Mouse (Mus musculus) T-helper 2 cell (primary cell): ENCODE data around the gene Tbc1d19.

Experiments
- in situ Hi-C: fragments of 300-600 bp; cut with MboI, MseI; formaldehyde crosslinking; loops from one replicate; pipeline ENCODE4 v1.15.1; 2025; ENCODE audit warnings: high pct_unique_total_duplicates

The Tbc1d19 gene

DNA sequence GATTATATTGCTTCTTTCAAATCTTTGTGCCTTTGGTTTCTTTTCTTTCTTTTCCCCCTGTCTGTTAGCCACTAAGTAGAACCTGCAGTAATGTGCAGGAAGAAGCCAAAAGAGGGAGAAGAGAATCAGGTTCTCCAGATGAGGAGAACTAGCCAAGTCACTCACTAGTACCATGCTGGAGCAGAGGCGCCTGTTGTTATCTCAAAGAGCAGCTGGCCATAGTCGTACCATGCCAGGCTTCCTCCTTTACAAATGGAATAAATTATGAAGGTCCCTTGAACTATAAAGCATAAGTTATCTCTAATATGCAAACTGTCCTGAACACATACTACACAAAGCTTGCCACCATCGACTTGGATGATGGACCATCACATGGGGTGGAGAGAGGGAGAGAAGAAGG lies 99.8 kb downstream of the Tbc1d19 start:
- in situ Hi-C loops, result no loop called here

DNA sequence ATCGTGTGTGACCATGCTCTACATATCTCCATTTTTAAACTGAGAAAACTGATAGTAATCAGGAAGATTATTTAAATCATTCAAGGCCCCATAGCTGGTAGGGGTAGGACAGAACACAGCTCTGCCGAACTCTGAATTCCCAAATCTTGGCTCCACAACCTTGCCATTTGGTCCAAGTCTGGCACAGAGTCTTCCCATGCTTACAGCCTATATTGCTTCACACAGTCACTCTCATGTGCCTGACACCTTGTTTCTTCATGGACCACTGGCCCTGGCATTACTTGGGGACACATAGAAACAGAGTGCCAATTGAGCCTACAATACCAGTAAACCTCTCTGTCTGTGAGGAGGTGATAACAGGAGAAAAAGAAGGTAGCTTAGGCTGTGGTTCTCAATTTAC lies 111.0 kb downstream of the Tbc1d19 start:
- in situ Hi-C loops, result no loop called here

DNA sequence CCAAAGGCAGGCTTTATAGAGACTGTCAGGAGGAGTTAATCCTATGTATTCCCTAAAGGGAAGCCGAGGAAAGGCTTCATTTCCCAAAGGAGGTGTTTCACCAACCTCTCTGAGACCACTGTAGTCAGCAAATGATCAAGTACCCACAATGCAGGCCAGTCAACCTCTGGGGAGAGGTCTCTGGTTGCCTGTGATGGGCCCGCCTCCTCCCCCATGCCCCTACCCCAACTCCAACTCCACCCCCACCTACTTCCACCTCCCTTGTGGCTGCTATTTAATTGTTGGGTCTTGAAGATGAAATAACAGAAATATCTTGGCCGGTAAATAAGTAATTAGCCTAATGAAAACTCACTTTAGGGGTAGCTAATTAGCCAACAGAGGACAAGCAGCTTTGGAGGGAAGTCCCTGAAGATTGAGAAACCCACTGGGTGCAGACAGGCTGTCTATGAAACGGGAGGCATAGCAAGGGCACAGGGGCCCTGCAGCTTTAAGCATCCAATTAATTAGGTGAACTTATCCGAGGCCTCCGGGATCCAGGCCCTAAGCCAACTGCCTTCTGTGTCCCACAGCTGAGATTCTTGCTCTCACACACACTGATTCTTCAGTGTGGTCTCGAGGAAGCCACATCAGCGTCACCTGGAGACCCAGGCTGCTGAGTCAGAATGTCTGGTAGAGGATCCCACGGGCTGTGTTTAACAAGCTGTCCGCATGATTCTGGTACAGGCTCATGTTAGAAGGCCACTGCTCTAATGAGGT lies 112.9 kb downstream of the Tbc1d19 start:
- in situ Hi-C loops, result no loop called here

DNA sequence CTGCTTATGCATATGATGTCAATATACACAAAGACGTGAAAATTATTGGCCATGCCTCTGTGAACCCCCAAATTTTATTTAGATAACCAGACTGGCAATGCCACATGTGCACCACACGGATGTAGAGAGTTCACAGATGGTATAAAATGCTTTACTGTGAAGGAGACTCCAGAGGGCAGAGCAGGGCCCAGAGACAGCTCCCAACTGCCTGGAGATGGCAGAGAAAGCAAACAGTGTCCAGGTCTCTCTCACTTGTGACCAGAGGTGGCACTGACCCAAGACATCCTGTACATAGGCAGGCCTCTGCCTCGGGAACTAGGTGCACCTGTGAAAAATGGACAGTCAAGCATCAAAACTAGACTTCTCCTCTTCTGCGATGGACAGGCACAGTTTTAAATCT lies 114.6 kb downstream of the Tbc1d19 start:
- in situ Hi-C loops, result no loop called here

DNA sequence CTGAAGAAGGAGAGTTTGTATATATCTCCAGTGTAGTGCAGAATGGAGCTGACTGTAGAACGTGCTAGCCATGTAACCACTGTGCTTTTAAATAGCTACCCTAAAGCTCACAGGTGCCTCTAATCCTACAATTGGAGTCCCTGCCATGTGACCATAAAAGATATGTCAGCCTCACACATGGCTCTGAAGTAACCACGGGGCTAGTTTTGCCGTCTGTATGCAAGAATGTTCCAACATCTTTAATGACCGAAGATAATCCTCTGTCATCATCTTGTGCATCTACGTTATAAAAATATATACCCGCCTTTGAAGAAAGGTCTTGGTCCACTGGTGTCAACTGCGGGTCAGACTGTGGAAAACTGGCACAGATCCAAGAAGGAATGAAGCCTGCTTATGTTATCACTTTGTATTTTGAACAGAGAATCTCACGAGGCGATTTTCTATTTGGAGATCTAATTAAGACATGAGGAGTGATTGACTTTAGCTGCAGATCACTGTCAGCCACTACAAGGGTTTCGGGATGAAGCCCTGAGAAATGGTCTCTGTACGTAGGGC lies 117.0 kb downstream of the Tbc1d19 start:
- in situ Hi-C loops, result no loop called here

DNA sequence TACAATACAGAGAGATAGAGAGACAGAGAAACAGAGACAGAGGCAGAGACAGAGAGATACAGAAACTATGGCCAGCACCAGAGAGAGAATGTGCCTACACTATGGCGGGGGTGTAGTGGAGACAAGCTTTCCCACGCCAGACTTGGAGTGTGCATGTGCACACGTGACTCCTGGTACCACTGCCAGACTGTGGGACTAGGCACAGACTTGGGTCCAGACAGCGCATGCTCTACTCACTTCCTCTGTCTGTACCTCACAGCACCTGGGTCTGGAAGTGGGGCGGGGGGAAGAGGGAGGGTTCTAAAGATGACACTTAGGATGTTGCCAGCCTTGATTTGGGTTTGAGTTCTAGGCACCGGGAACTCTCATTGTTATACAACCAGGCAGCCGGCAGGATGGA lies 118.5 kb downstream of the Tbc1d19 start:
- in situ Hi-C loops, result no loop called here

DNA sequence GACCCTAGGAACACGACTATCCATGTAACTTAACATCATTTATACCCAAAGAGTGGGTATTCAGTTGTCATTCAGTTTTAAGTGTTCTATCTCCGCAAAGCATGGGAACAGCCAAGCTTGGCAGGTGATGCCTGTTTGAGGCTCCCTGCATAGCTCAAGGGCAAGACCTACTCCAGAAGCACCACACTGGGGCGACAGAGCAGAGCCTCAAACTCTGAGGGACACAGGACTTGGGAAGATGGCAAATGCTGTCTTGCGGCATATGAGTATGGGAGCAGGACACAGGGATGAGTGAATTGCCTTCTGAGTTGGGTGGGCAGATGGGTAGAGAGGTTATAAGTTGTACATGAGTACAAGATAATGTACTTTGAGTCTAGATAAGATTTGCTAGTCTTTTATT lies 119.1 kb downstream of the Tbc1d19 start:
- in situ Hi-C loops, result no loop called here

DNA sequence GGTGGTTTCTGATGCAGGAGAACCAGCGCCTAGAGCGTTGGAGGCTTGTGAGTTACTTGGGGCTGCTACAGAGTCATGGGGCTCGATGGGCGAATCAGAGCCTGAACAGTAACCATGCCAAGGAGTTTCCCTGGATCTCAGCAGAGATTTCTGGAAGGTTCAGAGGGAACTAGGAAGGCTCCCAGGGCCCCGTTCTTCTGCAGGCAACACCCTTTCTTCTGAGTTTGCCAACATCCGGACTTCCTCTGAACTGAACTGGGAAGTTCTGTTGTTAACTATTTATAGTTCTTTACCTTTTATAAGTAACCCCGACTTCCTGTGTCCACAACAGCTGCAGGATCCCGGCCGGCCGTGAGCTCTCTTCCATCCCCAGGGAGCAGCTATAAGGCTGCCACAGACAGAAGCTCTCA lies 119.8 kb downstream of the Tbc1d19 start:
- in situ Hi-C loops, result no loop called here

DNA sequence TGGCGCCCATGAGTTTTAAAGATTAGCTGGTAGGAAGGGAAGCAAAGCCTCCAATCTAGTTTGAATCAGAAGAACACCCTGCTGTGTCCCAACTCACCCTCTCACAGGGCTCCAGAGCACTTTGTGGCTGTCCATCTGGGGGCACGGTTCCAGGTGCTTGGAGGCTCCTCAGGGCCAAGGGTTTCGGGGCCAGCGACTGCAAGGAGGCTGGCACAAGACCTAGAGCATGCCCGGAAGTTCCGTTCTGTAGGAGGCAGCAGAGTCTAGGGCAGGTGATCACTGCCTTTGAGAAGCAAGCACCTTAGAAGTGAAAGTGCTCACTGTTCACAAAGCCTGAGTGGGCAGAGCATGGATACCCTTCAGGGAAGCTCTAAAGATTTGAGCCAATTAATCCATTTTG lies 120.4 kb downstream of the Tbc1d19 start:
- in situ Hi-C loops, result no loop called here

DNA sequence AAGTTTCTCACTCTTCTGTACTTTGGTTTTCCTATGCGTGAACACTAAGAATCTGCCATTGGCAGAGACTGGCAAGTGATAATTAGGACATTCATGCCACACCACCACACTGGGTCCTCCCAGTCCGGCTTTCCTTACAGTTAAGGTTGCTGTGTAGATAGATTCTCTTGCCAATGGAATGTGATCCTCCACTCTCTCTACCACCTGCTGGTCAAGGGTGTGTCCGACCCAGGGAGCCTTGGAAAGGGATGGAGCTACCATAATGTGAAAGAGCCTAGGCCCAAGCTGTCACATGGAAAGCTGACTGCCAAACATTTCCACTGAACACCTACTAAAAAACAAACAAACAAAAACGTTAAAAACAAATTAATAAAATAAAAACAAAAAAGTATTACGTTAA lies 121.6 kb downstream of the Tbc1d19 start:
- in situ Hi-C loops, result no loop called here

DNA sequence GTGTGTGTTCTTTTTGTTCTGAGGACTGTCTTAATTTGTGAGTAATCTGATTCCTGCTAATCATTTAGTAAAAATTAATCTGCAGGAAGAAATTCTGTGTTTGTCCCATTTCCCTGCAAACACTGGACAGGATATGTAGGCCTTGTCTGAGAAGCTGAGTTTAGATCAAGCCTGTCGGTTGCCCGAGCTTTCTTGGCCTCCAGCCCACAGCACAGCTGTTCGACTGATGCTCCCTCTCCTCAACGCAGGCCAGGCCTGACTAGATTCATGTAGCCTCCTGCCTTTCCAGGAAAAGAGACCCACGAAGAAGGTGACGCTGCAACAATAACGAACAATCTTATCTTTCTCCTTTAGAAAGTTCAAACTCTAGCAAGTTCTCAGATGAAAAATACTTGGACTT lies 124.2 kb downstream of the Tbc1d19 start:
- in situ Hi-C loops, result no loop called here

DNA sequence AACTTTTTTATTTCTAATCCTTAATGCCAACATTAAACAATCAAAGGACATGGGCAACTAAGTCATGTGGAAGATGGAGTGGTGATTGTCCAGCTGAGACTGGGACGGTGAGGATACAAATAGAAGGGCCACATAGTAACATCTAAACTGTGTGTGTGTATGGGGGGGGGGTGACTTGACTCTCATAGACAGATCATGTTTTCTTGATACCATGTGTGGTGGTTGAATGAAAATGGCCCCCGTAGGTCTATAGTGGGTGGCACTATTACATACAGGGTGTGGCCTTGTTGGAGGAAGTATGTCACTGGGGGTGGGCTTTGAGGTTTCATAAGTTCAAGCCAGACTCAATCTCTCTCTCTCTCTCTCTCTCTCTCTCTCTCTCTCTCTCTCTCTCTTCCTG lies 124.6 kb downstream of the Tbc1d19 start:
- in situ Hi-C loops, result no loop called here

DNA sequence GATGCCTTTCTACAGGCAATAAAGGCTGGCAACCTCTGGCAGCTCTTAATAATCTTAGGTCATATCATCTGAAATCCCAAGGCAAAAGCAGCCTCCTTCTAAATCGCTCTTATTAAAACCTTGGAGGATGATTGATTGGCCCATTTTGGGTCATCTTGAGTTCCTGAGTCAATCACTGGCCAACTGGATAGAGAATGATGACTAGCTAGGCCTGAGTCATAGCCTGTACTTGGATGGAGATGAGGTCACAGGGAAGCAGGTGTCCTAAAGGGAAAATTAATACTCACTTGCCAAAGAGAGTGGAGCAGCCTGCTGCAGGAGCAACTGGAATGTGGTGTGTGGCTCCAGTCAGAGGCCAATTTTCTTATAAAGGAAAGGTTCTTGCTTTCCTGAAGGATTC lies 125.4 kb downstream of the Tbc1d19 start:
- in situ Hi-C loops, result no loop called here

DNA sequence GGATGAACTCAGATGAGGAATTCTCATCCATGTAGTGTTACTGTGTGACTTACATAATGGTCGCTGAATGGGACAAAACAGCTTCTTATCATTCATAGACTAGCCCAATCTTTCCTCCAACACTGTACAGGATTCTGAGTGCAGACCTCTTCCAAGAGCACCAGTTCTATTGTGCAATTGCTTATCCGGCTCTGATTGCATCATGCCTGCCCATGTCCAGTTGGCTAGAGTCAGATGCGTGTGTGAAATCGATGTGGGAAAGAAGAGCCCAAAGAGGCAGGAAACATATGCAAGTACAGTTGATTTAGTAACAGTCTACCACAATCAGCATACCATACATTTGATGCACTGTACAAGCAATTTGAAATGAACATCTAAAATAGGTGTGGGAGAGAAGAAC lies 127.8 kb downstream of the Tbc1d19 start:
- in situ Hi-C loops, result no loop called here

DNA sequence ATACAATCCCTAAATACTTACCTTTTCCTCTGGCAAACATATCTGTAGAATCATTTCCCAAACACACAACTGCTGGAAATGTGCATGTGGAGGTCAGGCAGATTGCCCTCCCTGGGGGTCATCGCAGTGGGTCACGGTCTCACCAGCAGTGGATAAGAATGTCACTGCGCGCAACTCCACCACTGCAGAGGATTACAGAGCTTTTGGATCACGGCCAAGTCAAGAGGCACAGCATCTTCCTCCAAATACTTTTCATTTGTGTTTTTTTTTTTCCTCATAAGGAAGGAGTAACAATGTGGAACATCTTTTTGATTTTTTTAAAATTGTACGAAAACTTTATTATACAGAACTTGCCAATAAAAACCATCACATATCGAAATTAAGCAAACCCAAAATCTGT lies 129.6 kb downstream of the Tbc1d19 start:
- in situ Hi-C loops, result no loop called here

DNA sequence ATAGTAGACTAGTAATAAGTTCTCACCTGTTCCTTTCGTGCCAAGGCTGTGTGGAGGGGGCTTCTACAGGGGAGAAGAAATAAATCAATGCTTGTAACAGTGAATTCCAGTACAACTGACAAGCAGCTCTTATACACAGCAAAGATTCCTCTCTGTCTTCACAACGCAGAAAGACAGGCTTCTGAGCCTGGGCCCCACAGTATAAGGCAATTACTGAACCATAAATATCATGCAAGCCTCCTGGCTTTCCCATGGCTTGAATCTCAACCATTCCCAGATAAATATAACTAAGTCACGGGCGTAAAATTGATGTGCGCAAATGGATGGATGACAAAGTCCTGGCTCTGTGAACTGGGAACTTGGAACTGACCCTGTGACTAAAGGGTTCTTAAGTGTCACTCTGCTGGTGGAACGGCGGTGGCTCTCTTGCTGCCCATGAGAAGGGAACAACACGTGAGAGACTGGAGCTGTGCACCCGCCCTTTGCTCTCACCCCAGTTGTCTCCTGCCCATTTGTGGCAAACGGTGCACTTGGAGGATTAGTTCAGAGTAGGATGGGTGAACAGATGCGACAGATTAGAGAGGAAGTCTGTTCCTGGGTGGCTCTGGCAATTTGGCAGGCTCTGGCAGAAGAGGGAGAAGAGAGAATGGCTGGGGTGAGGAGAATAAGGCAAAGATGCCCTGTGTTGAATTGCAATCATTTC lies 132.1 kb downstream of the Tbc1d19 start:
- in situ Hi-C loops, result no loop called here

DNA sequence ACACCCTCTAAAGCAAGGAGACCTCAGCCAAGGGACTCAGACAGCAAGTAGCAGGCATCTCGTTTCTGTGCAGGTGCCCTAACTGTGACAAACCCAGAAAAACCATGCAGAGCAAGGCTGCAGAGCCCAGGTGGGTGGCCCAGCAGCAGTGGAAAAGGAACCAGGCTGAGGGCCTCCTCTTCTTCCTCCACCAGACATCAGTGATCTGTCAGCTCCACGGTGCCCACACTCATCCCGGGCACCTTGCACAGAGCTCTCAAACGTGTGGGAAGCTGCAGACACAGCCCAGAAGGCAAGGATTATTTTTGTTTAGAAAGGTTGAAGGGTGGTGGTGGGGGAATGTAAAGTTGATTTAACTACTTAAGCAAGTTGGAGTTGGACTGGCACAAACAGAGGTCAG lies 132.9 kb downstream of the Tbc1d19 start:
- in situ Hi-C loops, result no loop called here

DNA sequence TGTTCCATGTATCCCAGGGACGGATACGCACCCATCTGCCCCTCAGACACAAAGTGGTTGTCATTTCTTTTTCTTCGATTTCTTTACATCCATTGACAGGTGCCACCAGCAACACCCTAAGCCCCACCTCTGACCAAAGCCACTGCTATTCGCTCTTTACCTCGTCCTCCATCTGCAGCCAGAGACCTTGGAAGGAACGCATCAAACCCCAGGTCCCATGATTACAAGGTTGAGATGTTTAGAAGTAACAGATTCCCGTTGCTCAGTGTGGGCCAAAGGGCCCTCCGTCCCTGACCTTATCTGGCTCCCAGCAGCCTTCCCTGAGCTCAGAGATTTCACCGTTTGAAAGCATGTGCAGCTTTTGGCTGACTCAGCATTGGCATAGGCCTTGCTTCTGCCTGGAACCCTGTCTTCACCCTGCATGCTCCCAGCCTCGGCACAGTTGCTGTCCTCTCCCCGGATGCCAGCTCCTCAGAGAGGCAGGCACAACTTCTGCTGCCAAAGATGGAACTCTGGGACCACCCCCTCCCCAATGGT lies 134.0 kb downstream of the Tbc1d19 start:
- in situ Hi-C loops, result no loop called here

DNA sequence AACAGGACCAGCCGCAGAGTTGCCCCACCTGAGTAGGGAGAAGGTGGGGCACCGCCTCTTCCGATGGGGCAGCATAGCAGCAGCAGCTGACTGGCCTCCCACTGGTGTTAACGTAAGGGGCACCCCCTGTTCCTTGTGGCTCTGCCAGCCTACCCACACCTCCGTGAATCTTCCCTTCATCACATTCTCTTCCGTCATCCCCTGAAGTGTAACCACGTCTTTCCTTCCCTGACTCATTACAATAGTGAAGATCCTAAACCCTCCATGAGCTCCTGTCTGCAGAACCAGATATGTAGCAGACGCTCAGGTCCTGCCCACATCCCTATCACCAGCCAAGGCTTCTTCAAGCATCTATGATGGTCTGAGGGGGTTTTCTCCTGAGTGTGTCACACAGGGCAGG lies 137.3 kb downstream of the Tbc1d19 start:
- in situ Hi-C loops, result no loop called here

DNA sequence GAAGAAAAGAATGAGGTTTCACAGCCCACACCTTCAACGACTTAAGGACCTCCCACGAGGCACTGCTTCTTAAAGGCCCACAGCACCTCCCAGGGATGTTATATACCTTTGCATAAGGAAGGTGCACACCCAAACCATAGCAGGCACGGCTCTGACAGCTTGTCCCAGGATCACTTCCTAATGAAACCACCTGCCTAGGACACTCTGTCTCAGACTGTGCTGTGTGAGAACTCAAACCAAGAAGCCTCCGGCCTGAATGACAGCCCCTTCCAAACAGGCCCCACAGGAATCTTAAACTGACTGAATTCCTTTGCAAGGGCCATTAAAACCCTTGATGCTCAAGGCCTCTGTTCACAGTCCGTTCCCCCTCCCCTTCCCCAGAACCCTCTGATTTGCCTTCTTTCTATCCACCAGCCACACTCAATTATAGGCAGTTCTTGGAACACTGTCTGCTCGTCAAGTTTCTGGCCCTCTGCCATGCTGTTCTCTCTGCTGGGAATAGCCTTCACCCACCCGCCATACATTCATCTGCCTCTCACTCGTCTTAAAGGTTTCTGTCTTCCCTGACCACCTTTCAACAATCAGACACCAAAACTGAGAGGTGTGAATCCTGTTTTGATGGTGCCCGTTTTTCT lies 138.3 kb downstream of the Tbc1d19 start:
- in situ Hi-C loops, result no loop called here

DNA sequence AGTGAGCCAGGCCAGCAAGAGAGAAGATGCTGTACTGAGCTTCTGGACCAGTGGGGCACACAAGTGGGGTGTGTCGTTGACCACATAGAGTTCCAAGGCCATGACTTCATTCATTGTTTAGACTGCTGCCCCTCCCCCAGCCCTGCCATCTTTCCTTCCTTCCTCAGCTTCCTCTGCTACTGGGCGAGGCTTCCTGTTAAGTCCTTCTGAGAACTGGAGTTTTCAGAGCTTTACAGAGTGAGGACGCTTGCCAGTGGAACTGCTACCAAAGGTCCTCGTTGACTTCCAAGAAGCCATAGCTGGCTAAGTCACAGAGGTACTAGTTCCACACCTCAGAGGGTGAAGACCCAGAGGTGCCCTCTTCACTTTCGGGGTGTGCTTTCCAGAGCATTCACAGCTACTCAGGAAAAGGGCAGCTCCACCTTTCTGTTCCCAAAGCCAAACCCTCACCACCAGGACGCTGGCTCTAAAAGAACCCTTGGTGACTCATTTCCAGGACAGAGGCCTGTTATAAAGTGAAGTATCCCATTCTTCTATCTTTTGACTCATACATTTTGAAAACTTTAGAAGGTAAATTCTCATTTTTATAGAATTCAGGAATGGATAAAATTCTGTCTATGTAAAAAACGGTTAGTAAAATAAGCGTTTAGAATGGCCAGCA lies 139.3 kb downstream of the Tbc1d19 start:
- in situ Hi-C loops, result no loop called here

DNA sequence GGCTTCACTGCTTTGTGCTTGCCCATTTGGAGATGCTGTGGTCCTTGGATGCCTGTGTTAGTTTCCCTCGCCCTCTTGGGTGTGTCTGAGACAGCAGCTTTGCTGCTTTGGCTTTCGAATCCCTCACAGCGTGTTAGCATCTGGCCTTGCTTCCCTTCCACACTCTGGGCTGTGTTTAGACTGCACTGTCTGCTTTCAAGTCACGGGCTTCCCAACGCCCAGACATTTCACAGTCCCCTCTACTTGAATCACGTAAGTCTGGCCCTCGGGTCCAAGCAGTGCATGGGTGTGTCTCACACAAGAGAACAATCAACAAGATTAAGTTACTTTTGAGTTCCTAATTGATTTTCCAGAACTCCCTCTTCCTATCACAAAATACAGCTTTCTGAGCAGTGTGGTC lies 140.8 kb downstream of the Tbc1d19 start:
- in situ Hi-C loops, result no loop called here
